Mouse (Mus musculus) c-Kit-negative CD71-positive TER-119-positive erythroid progenitor cells, embryonic 14.5 days (primary cell): ENCODE data around the gene Ccnt2.

Source experiments
- DNase-seq: peaks from one replicate; pipeline ENCODE4 v3.0.0-alpha.2; 2013; ENCODE audit warnings: low read depth, low spot score

Gene Ccnt2

GRCm38 (mm10) chr1:127793459-127793858 is 19.5 kb downstream of the Ccnt2 start:
- DNase-seq = no peak

- DNase-seq = no peak
These were observed 21.3 kb downstream of the Ccnt2 start for GRCm38 (mm10) chr1:127795087-127795769.

GRCm38 (mm10) chr1:127796341-127796740 is 22.4 kb downstream of the Ccnt2 start:
- no peak for DNase-seq

GRCm38 (mm10) chr1:127796752-127797151 is 22.8 kb downstream of the Ccnt2 start:
- no peak for DNase-seq

- DNase-seq = no peak
These were observed 29.0 kb downstream of the Ccnt2 start for GRCm38 (mm10) chr1:127802916-127803315.

DNA sequence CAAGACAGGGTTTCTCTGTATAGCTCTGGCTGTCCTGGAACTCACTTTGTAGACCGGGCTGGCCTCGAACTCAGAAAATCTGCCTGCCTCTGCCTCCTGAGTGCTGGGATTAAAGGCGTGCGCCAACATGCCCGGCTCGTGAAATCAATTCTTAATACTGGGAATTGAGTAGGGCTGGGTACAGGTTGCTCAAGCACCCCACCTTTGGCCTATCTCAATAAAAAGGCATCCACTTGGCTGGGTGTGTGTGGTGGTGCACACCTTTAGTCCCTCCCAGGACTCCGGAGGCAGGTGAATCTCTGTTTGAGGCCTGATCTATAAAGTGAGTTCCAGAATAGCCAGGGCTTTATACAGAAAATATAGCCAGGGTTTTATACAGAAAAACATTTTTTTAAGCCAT is 34.7 kb downstream of the Ccnt2 start:
- no peak for DNase-seq

DNA sequence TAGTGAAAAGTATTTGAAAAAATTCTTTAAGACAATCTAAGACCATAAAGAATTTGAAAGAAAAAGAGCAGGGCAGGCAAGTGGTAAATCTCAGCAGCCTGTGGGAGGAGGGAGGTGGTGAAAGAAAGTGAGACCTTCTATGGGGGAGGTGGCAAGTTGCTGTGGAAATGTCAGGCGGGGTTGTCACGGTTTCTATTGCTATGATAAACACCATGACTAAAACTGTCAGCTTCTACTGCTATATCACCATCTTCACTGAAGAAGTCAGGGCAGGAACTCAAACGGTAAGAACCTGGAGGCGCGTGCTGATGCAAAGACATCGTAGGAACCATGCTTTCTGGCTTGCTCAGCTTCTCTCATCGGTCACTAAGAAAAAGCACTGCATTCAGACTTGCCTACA is 39.0 kb downstream of the Ccnt2 start:
- DNase-seq = no peak

GRCm38 (mm10) chr1:127816381-127816780 is 42.4 kb downstream of the Ccnt2 start:
- DNase-seq = no peak

DNA sequence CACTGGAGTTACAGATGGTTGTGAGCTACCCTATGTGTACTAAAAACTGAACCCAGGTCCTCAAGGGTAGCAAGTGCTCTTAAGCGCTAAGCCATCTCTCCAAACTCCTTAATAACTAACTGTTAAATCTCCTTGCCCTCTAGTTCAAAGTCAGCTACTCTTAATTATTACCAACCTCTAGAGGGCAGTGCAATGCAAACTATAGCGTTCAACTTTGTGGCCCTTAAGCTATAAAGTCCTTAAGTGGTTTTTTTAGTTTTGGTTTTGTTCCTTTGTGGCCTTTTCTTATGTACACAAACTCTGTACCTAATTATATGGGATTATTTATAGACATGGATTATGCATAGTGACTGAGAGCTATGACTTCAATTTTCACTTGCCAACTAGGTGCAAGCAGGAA is 53.4 kb downstream of the Ccnt2 start:
- peak; percentile 5 for DNase-seq

GRCm38 (mm10) chr1:127830215-127830921 is 56.4 kb downstream of the Ccnt2 start:
- DNase-seq = no peak

DNA sequence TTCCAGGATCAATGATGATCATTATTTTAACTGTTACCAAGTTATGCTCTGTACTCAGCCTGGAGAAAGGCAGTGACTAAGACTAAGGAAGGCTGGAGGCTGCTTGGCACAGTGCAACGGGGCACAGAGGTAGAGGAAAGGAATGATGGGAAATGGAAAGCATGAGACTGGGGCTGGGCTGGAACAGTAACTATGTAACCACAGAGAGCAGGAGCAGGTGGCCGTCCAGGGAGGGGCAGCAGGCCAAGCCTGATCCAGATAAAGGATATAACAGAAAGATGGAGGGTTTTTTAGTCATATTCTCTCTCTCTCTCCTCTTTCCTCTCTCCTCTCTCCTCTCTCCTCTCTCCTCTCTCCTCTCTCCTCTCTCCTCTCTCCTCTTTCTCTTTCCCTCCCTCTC is 59.8 kb downstream of the Ccnt2 start:
- no peak for DNase-seq

DNA sequence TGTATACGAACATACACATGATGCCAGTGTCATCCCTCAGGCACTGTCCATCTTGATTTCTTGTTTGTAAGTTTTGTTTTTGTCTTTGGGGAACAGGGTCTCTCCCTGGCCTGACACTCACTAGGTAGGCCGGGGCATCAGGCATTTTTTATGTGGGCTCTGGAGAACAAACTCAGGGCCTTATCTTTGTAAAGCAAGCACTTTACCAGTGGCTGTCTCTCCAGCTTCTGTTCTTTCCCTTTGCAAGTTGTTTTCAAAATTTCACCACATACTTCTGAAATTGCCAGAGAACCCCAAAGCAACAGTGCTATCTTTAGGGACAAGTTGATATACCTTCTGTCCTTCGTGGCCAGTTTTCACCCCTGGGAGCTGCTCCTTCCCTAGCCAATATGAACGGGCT is 60.2 kb downstream of the Ccnt2 start:
- DNase-seq = no peak

GRCm38 (mm10) chr1:127836619-127837018 is 62.7 kb downstream of the Ccnt2 start:
- DNase-seq = no peak

DNA sequence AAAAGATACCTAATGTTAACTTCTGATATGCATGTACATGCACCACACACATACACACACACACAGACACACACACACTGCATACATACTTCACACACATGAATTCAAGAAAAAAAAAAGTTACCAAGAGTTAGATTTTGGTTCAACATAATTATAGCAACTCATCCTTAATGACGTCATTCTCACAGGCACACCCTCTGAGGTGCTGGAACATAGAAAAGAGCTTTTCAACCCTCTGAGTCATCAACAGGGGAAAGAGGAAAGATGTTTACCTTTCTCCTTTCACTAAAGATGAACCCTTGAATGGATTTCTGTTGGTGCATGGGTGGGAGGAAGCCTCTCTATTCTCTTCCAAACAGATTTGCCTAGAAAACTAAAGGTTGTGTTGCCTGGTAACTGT is 64.6 kb downstream of the Ccnt2 start:
- no peak for DNase-seq

DNA sequence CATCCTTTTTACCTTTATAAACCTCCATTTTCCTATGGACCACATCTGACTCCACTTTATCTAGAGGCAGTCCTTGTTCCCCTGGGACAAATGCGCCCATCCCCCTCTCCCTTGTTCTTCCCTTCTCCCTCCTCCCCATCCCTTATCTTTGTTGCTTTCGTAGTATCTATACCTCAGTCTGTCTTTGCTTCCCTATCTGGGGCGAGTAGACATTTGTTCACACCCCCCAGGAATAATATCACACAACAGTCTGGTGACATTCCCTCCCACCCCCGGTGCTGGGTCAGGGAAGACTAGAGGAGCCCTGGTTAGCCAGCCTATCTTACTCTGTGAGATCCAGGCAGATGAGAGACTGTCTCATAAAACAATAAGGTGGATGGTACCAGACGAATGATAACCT is 71.5 kb downstream of the Ccnt2 start:
- DNase-seq = no peak

GRCm38 (mm10) chr1:127850075-127850610 is 76.2 kb downstream of the Ccnt2 start:
- no peak for DNase-seq

- DNase-seq = no peak
These were observed 80.7 kb downstream of the Ccnt2 start, which contains the start of gene Map3k19 for GRCm38 (mm10) chr1:127854486-127855222. Gene Map3k19 (minus strand): TSS chr1:127855031.
